Mouse (Mus musculus) embryo, embryonic 11.5 days (tissue): Measurements from ENCODE around the gene Osbpl10.
"Not testable (repeated sequence)": the region's sequence is repeated elsewhere in the genome, so short reads cannot be mapped to it uniquely, and the experiment has no call there.

Source experiments
- DNase-seq: peaks from one replicate; pipeline ENCODE4 v3.0.0-alpha.2; 2012; ENCODE audit warnings: low read depth, low spot score

Gene Osbpl10

GRCm38 (mm10) chr9:115031046-115031445 lies 52.7 kb downstream of the Osbpl10 start:
- not testable (repeated sequence) for DNase-seq

GRCm38 (mm10) chr9:115032786-115033185 lies 54.4 kb downstream of the Osbpl10 start:
- no peak for DNase-seq

GRCm38 (mm10) chr9:115034271-115034670 lies 55.9 kb downstream of the Osbpl10 start:
- DNase-seq: no peak

- DNase-seq: no peak
These were observed 56.4 kb downstream of the Osbpl10 start for GRCm38 (mm10) chr9:115034788-115035187.

GRCm38 (mm10) chr9:115038215-115038614 lies 59.8 kb downstream of the Osbpl10 start:
- no peak for DNase-seq

- no peak for DNase-seq
These were observed 60.3 kb downstream of the Osbpl10 start for GRCm38 (mm10) chr9:115038686-115039085.

GRCm38 (mm10) chr9:115039245-115039644 lies 60.9 kb downstream of the Osbpl10 start:
- no peak for DNase-seq

- DNase-seq: no peak
These were observed 64.2 kb downstream of the Osbpl10 start for GRCm38 (mm10) chr9:115042571-115042970.

- no peak for DNase-seq
These were observed 64.8 kb downstream of the Osbpl10 start for GRCm38 (mm10) chr9:115042971-115043706.

- no peak for DNase-seq
These were observed 65.8 kb downstream of the Osbpl10 start for GRCm38 (mm10) chr9:115043881-115044770.

- DNase-seq: no peak
These were observed 66.9 kb downstream of the Osbpl10 start for GRCm38 (mm10) chr9:115045087-115045800.

GRCm38 (mm10) chr9:115046701-115047100 lies 68.3 kb downstream of the Osbpl10 start:
- DNase-seq: no peak

- DNase-seq: no peak
These were observed 70.0 kb downstream of the Osbpl10 start for GRCm38 (mm10) chr9:115048340-115048739.

- DNase-seq: no peak
These were observed 70.5 kb downstream of the Osbpl10 start for GRCm38 (mm10) chr9:115048861-115049260.

- DNase-seq: no peak
These were observed 71.8 kb downstream of the Osbpl10 start for GRCm38 (mm10) chr9:115049981-115050720.

GRCm38 (mm10) chr9:115051976-115052375 lies 73.6 kb downstream of the Osbpl10 start:
- DNase-seq: no peak

- DNase-seq: no peak
These were observed 75.4 kb downstream of the Osbpl10 start for GRCm38 (mm10) chr9:115053779-115054178.

- DNase-seq: no peak
These were observed 76.9 kb downstream of the Osbpl10 start for GRCm38 (mm10) chr9:115055041-115055830.

GRCm38 (mm10) chr9:115058806-115059205 lies 80.4 kb downstream of the Osbpl10 start:
- DNase-seq: no peak

GRCm38 (mm10) chr9:115064834-115065233 lies 86.5 kb downstream of the Osbpl10 start:
- no peak for DNase-seq
